Mouse (Mus musculus) limb, embryonic 14.5 days (tissue): ENCODE data around the gene Rtkn2. TPM values are rescaled to one million over a fixed set of nuclear protein-coding genes. Genes with fewer than 3 reads are reported as not detected.

Source experiments
- ATAC-seq: fragments of 200-750 bp; cut with Nextera tagmentation; 2 replicates; pipeline ENCODE4 v1.8.0; 2017; ENCODE audit warnings: low read depth, moderate number of reproducible peaks, moderate TSS enrichment; ENCODE audit not compliant: low FRiP score
- DNase-seq: peaks from one replicate; pipeline ENCODE4 v3.0.0-alpha.2; 2015; ENCODE audit warnings: low spot score
- H3K27ac ChIP-seq: fragments of 300-500 bp; sonication (generic); replicated peaks from 2 replicates; pipeline ENCODE4 v1.5.1; 2014; ENCODE audit warnings: low read depth, mild to moderate bottlenecking, low read length, moderate library complexity, mixed read lengths
- H3K27me3 ChIP-seq: fragments of 300-500 bp; sonication (generic); 2 replicates; pipeline ENCODE4 v1.6.1; 2014; ENCODE audit warnings: low read length, mixed read lengths; ENCODE audit not compliant: control insufficient read depth, insufficient read depth
- H3K36me3 ChIP-seq: fragments of 300-500 bp; sonication (generic); 2 replicates; pipeline ENCODE4 v1.6.1; 2014; ENCODE audit warnings: mild to moderate bottlenecking, low read length, moderate library complexity, mixed read lengths; ENCODE audit not compliant: control insufficient read depth, insufficient read depth
- H3K4me1 ChIP-seq: fragments of 300-500 bp; sonication (generic); 2 replicates; pipeline ENCODE4 v1.6.1; 2014; ENCODE audit warnings: antibody characterized with exemption, low read length, mixed read lengths; ENCODE audit not compliant: control insufficient read depth, insufficient read depth
- H3K4me2 ChIP-seq: fragments of 300-500 bp; sonication (generic); replicated peaks from 2 replicates; pipeline ENCODE4 v1.6.1; 2014; ENCODE audit warnings: low read depth, mild to moderate bottlenecking, low read length, moderate library complexity; ENCODE audit not compliant: severe bottlenecking
- H3K4me3 ChIP-seq: fragments of 300-500 bp; sonication (generic); replicated peaks from 2 replicates; pipeline ENCODE4 v1.5.1; 2014; ENCODE audit warnings: low read length
- H3K9ac ChIP-seq: fragments of 300-500 bp; sonication (generic); 2 replicates; pipeline ENCODE4 v1.6.1; 2014; ENCODE audit warnings: mild to moderate bottlenecking, low read depth, low read length, moderate library complexity; ENCODE audit not compliant: severe bottlenecking
- H3K9me3 ChIP-seq: fragments of 300-500 bp; sonication (generic); 2 replicates; pipeline ENCODE4 v1.6.1; 2016; ENCODE audit warnings: low read length; ENCODE audit not compliant: control insufficient read depth
- POLR2A ChIP-seq: fragments of 200-500 bp; IDR thresholded peaks from 2 replicates; pipeline ENCODE4 v1.8.0; 2012; ENCODE audit warnings: inconsistent platforms, mild to moderate bottlenecking, moderate library complexity, borderline replicate concordance; ENCODE audit not compliant: insufficient read depth, insufficient read length; ENCODE audit errors: extremely low read depth
- WGBS: fragments of 180-500 bp; shearing (Covaris S2); extraction: QIAGEN DNeasy Blood & Tissue Kit; methylation state at CpG from one replicate; pipeline ENCODE4 v1.1.7; 2014; 5-methylcytosine and 5-hydroxymethylcytosine counted together
- polyA plus RNA-seq, 2 experiments: library from polyadenylated mRNA; depleted of rRNA in 1 of 2; stranded (reverse) in 1 of 2; unstranded in 1 of 2; fragments of >200 nt; fragmentation: Nextera tagmentation in 1 of 2; extraction: Ambion mirVana in 1 of 2; gene quantifications; 2 replicates each; pipeline versions ENCODE4 v1.2.1 to v1.2.3; 2012 to 2014

Gene Rtkn2
- polyA plus RNA-seq, 2 experiments: 2.9 to 5.7 TPM

GRCm38 (mm10) chr10:67959982-67960381 is 19.4 kb upstream of the Rtkn2 start:
- Histone ChIP-seq H3K27ac (no peak overlapping the region), H3K36me3 (no peaks in the 10 kb centered on the region), H3K4me1 (no peaks in the 10 kb centered on the region), H3K4me3 (no peak overlapping the region), H3K27me3 (no peaks in the 10 kb centered on the region), H3K9me3 (no peaks in the 10 kb centered on the region), H3K4me2 (no peak overlapping the region), H3K9ac (no peak overlapping the region)
- DNase-seq (no peak), ATAC-seq (no peak)
- TF ChIP-seq POLR2A: no peak
- 68% methylated on average over 3 of the region's 3 CpGs for WGBS

DNA sequence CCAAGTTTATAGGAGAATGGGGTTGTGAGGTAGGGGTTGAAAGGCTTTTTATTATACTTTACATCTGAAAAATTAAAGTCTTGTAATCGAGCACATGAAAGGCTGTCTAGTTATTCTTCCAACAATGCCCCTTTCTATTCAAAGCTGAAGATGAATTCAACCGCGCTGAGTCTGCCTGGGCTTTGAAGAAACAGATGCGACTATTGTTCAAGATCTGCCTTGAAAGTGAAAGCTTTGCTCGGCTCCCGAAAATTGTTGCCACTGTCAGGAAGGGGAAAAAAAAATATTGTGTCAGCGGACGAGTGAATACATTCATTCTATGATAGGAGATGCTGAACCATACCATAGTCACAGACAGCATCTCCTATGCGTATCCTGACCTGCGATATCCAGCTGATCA is 16.9 kb upstream of the Rtkn2 start:
- Histone ChIP-seq H3K9me3 (no peaks in the 10 kb centered on the region), H3K4me1 (no peaks in the 10 kb centered on the region), H3K4me2 (no peak overlapping the region), H3K9ac (no peak overlapping the region), H3K27ac (no peak overlapping the region), H3K36me3 (no peaks in the 10 kb centered on the region), H3K4me3 (no peak overlapping the region), H3K27me3 (no peaks in the 10 kb centered on the region)
- no peak for ATAC-seq
- 71% methylated on average over 10 of the region's 10 CpGs for WGBS
- TF ChIP-seq POLR2A: no peak
- DNase-seq: no peak

- Histone ChIP-seq H3K36me3 (no peaks in the 10 kb centered on the region), H3K9me3 (no peaks in the 10 kb centered on the region), H3K27ac (no peak overlapping the region), H3K9ac (no peak overlapping the region), H3K27me3 (no peaks in the 10 kb centered on the region), H3K4me3 (no peak overlapping the region), H3K4me1 (no peaks in the 10 kb centered on the region), H3K4me2 (no peak overlapping the region)
- ATAC-seq (no peak), DNase-seq (no peak)
- 70% methylated on average over 8 of the region's 8 CpGs for WGBS
- no peak for TF ChIP-seq POLR2A
Observed at GRCm38 (mm10) chr10:67964060-67964459, 15.3 kb upstream of the Rtkn2 start.

- Histone ChIP-seq H3K9me3 (no peaks in the 10 kb centered on the region), H3K4me2 (no peak overlapping the region), H3K9ac (no peak overlapping the region), H3K4me1 (no peaks in the 10 kb centered on the region), H3K36me3 (no peaks in the 10 kb centered on the region), H3K4me3 (no peak overlapping the region), H3K27ac (no peak overlapping the region), H3K27me3 (no peaks in the 10 kb centered on the region)
- ATAC-seq (no peak), DNase-seq (no peak)
- TF ChIP-seq POLR2A: no peak
- 82% methylated on average over 4 of the region's 4 CpGs for WGBS
Observed at GRCm38 (mm10) chr10:67965251-67965986, 14.0 kb upstream of the Rtkn2 start.

- Histone ChIP-seq H3K4me1 (peaks cover 2% of the 10 kb centered on the region), H3K9ac (no peak overlapping the region), H3K36me3 (no peaks in the 10 kb centered on the region), H3K27me3 (no peaks in the 10 kb centered on the region), H3K4me2 (no peak overlapping the region), H3K4me3 (no peak overlapping the region), H3K27ac (no peak overlapping the region), H3K9me3 (no peaks in the 10 kb centered on the region)
- ATAC-seq (no peak; the same call in 1 of the 2 replicates), DNase-seq (peak; percentile 28)
- TF ChIP-seq POLR2A: no peak
- 49% methylated on average over 6 of the region's 6 CpGs for WGBS
Observed at GRCm38 (mm10) chr10:67966102-67966501, 13.3 kb upstream of the Rtkn2 start.

- no peaks in the 10 kb centered on the region for H3K9me3 ChIP-seq
- H3K4me1 ChIP-seq: peaks cover 8% of the 10 kb centered on the region
- H3K27me3 ChIP-seq: no peaks in the 10 kb centered on the region
- no peak overlapping the region for H3K4me3 ChIP-seq
- 88% methylated on average over 2 of the region's 2 CpGs for WGBS
- ATAC-seq (no peak), DNase-seq (no peak)
- no peak for TF ChIP-seq POLR2A
- H3K27ac ChIP-seq: no peak overlapping the region
- H3K9ac ChIP-seq: no peak overlapping the region
- no peak overlapping the region for H3K4me2 ChIP-seq
- no peaks in the 10 kb centered on the region for H3K36me3 ChIP-seq
Observed at GRCm38 (mm10) chr10:67966983-67967382, 12.4 kb upstream of the Rtkn2 start.
